Mouse (Mus musculus) stomach, postnatal 0 days (tissue): ENCODE measurements at regions not wholly inside any gene's neighbourhood (a gene's known extent, or its start where the extent isn't known, plus 50 kb on each side); places are given as distances from the start of the nearest gene placed in this dataset.

Experiments
- ATAC-seq: fragments of 200-750 bp; cut with Nextera tagmentation; 2 replicates; pipeline ENCODE4 v1.8.0; 2017; ENCODE audit not compliant: low FRiP score, low TSS enrichment
- DNase-seq: peaks from one replicate; pipeline ENCODE4 v3.0.0-alpha.2; 2016; ENCODE audit warnings: low spot score
- H3K27ac ChIP-seq: fragments of 300-500 bp; sonication (generic); replicated peaks from 2 replicates; pipeline ENCODE4 v1.5.1; 2014; ENCODE audit warnings: mild to moderate bottlenecking, control low read depth
- H3K27me3 ChIP-seq: fragments of 300-500 bp; sonication (generic); 2 replicates; pipeline ENCODE4 v1.6.1; 2014; ENCODE audit warnings: low read length; ENCODE audit not compliant: control insufficient read depth, insufficient read depth
- H3K36me3 ChIP-seq: fragments of 300-500 bp; sonication (generic); 2 replicates; pipeline ENCODE4 v1.6.1; 2014; ENCODE audit warnings: low read length, mixed read lengths; ENCODE audit not compliant: control insufficient read depth, insufficient read depth
- H3K4me1 ChIP-seq: fragments of 300-500 bp; sonication (generic); replicated peaks from 2 replicates; pipeline ENCODE4 v1.6.1; 2014; ENCODE audit warnings: antibody characterized with exemption; ENCODE audit not compliant: control insufficient read depth, insufficient read depth
- H3K4me2 ChIP-seq: fragments of 300-500 bp; sonication (generic); replicated peaks from 2 replicates; pipeline ENCODE4 v1.6.1; 2014; ENCODE audit warnings: low read depth, mild to moderate bottlenecking, control low read depth, moderate library complexity
- H3K4me3 ChIP-seq: fragments of 300-500 bp; sonication (generic); 2 replicates; pipeline ENCODE4 v1.5.1; 2014; ENCODE audit warnings: low read depth, low read length, control low read depth
- H3K9ac ChIP-seq: fragments of 300-500 bp; sonication (generic); 2 replicates; pipeline ENCODE4 v1.6.1; 2014; ENCODE audit warnings: mild to moderate bottlenecking, low read length, control low read depth, mixed read lengths
- H3K9me3 ChIP-seq: fragments of 300-500 bp; sonication (generic); 2 replicates; pipeline ENCODE4 v1.6.1; 2016; ENCODE audit warnings: low read length; ENCODE audit not compliant: control insufficient read depth
- CTCF ChIP-seq: IDR thresholded peaks from 2 replicates; pipeline ENCODE4 v1.5.1; 2016; ENCODE audit warnings: antibody characterized with exemption, low read depth, mild to moderate bottlenecking, moderate library complexity
- EP300 ChIP-seq: optimal IDR thresholded peaks from 2 replicates; pipeline ENCODE3; 2016; ENCODE audit warnings: antibody characterized with exemption
- WGBS: fragments of 180-500 bp; shearing (Covaris S2); extraction: QIAGEN DNeasy Blood & Tissue Kit; methylation state at CpG from one replicate; pipeline ENCODE4 v1.1.7; 2014; 5-methylcytosine and 5-hydroxymethylcytosine counted together

DNA sequence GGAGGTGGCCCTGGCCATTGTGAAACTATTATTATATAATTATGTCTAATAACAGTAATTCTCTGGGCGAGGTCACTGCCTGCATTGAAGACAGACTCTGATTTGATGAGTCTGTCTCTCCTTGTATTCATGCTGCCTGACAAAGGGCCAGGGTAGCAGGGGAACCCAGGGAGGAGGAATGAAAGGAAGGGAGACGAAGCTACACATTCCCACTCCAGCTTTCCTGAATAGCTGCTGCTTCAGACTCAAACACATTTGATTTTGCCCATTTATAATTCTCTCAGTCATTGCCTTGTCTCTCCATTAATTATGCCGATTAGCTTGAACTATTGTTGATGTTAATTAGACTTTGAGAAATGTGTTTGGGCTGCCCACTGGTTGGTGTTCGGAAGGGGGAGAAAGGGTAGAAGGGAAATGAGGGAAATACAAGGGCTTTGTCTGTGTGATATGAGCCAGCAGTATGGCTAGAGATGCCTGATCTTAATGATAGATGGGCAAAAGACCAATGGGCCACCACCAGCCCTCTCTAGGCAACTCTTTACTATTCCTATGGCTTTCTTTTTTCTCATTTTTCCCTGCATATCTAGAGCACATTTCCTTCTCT, 881.8 kb downstream of the Gm9195 start:
- no peaks in the 10 kb centered on the region for H3K27me3 ChIP-seq
- H3K9ac ChIP-seq, result no peak overlapping the region
- H3K4me3 ChIP-seq, result no peak overlapping the region
- DNase-seq (no peak), ATAC-seq (no peak)
- TF ChIP-seq CTCF (no peak), EP300 (no peak)
- WGBS, result 65% methylated on average over 4 of the region's 4 CpGs
- H3K9me3 ChIP-seq, result no peaks in the 10 kb centered on the region
- no peaks in the 10 kb centered on the region for H3K4me1 ChIP-seq
- H3K4me2 ChIP-seq, result no peak overlapping the region
- no peak overlapping the region for H3K27ac ChIP-seq
- H3K36me3 ChIP-seq, result no peaks in the 10 kb centered on the region

DNA sequence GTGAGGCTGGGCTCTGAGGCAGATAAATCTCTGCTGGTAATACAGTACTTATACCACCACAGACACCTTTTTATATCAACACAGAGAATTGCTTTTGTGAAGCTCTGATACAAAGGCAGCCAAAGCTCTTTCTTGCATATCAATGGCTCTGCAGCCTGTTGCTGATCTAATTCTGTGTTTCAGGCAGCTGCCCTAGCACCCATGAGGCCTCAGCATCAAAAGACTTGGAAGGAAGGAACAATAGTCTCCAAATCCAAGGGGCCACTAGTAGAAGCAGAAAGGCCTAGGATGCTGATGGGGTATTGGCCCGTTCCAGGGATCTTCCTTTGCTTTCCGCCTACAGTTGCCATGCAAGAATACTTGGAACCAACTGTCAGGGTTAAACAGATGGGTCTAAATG, 887.9 kb downstream of the Gm9195 start:
- no peaks in the 10 kb centered on the region for H3K27me3 ChIP-seq
- no peaks in the 10 kb centered on the region for H3K36me3 ChIP-seq
- H3K9me3 ChIP-seq, result no peaks in the 10 kb centered on the region
- no peak overlapping the region for H3K27ac ChIP-seq
- DNase-seq (no peak), ATAC-seq (no peak)
- no peak overlapping the region for H3K4me2 ChIP-seq
- H3K4me1 ChIP-seq, result no peaks in the 10 kb centered on the region
- WGBS, result 83% methylated on average over 2 of the region's 2 CpGs
- no peak overlapping the region for H3K9ac ChIP-seq
- no peak overlapping the region for H3K4me3 ChIP-seq
- TF ChIP-seq CTCF (no peak), EP300 (no peak)

DNA sequence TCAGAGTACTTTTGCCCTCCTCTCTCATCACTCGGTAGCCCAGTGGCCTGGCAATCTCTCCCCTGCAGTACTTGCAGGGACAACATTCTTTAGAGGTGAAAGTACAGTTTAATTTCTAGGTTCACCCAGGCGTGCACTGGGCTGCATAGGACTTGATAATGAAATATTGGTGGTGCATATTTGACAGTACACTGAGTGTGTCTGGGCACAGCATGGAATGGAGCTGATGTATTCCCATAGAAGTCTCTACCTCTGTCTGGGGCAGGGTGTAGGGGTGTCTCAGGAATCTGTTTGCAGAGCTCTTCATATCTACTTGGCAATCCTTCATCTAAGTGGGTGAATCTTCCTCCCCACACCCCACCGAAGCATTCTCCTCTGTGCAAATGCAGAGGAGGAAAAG, 893.8 kb downstream of the Gm9195 start:
- DNase-seq (no peak), ATAC-seq (no peak)
- Histone ChIP-seq H3K4me2 (no peak overlapping the region), H3K4me1 (no peaks in the 10 kb centered on the region), H3K9me3 (no peaks in the 10 kb centered on the region), H3K4me3 (no peak overlapping the region), H3K36me3 (no peaks in the 10 kb centered on the region), H3K27ac (no peak overlapping the region), H3K27me3 (no peaks in the 10 kb centered on the region), H3K9ac (no peak overlapping the region)
- WGBS, result 61% methylated on average over 3 of the region's 3 CpGs
- TF ChIP-seq EP300 (no peak), CTCF (no peak)

DNA sequence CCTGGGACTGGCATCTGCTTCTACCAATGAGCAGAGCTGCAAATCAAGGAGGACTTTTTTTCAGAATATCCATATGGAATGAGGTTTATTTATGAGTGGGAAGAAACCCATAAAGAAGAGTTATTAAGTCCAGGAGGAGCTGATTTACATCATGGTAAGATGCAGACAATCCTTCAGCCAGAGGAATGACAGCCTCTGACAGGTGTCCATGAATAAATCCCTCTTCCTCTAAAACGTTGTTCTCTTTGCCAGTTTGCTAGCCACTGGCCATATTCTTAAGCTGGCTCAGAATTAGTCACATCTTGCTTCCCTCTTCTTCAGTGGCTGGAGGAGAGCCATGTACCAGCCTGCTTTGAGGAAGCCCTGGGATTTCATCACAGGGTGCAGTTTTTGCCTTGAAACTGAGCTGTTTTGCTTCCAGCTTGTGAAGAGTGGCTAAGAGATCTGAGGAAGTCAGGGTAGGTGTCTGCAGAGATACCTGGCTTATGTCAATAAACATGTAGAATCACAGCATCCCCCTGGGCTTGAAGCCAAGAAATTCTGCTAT, 902.9 kb downstream of the Gm9195 start:
- Histone ChIP-seq H3K4me2 (no peak overlapping the region), H3K36me3 (no peaks in the 10 kb centered on the region), H3K27ac (no peak overlapping the region), H3K9ac (no peak overlapping the region), H3K4me1 (no peaks in the 10 kb centered on the region), H3K9me3 (no peaks in the 10 kb centered on the region), H3K27me3 (no peaks in the 10 kb centered on the region), H3K4me3 (no peak overlapping the region)
- WGBS, result 35% methylated on average over 1 of the region's 1 CpGs
- ATAC-seq (no peak), DNase-seq (no peak)
- TF ChIP-seq EP300, result no peak
- TF ChIP-seq CTCF, result no peak

DNA sequence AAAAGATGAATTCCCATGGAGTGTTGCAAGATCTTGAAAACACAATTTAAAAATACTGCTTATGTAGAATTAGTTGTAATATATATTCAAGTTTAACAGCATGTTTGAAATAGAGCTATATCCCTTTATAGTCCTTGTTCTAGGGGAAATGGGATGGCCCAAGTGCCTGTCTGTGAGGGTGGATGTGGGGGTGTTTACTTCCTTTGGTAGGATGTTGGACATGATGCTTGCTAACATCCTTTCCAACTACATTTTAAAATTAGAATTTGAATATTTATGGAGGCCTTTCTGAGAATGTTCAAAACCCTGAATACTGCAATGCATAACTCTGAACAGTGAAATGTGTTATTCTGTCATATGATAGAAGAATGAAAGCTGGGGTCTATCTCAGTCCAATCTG, 903.6 kb downstream of the Gm9195 start:
- TF ChIP-seq EP300 (no peak), CTCF (no peak)
- ATAC-seq, result no peak
- Histone ChIP-seq H3K9me3 (no peaks in the 10 kb centered on the region), H3K4me3 (no peak overlapping the region), H3K4me1 (no peaks in the 10 kb centered on the region), H3K9ac (no peak overlapping the region), H3K27me3 (no peaks in the 10 kb centered on the region), H3K4me2 (no peak overlapping the region), H3K36me3 (no peaks in the 10 kb centered on the region), H3K27ac (no peak overlapping the region)
- DNase-seq, result no peak

DNA sequence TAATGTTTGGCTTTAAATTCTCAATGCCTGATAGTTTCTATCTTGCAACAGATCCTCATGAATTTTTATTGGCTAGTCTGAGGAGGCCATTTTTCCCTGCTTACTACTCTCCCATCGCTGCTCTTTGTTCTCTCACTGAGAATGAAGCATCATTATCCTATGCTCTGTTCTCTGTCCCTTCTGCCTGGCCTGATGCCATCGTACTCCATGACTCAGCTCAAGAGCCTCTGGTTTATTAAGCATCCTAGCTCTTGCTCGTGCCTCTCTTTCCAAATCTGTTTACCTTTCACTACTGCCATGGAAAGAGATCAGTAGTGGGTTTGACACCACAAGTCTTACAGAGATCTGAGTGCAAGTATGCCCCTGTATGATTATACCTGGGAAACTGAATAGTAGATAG, 926.8 kb downstream of the Gm9195 start:
- H3K27ac ChIP-seq, result no peak overlapping the region
- H3K36me3 ChIP-seq, result no peaks in the 10 kb centered on the region
- WGBS, result 59% methylated on average over 3 of the region's 3 CpGs
- H3K4me2 ChIP-seq, result no peak overlapping the region
- no peaks in the 10 kb centered on the region for H3K4me1 ChIP-seq
- no peak overlapping the region for H3K4me3 ChIP-seq
- no peaks in the 10 kb centered on the region for H3K27me3 ChIP-seq
- no peaks in the 10 kb centered on the region for H3K9me3 ChIP-seq
- TF ChIP-seq CTCF (no peak), EP300 (no peak)
- no peak for ATAC-seq
- no peak overlapping the region for H3K9ac ChIP-seq
- DNase-seq, result no peak
